Mouse (Mus musculus) layer of hippocampus, adult 18-20 months (tissue): ENCODE results near the gene Psg19. TPM values are rescaled to one million over a fixed set of nuclear protein-coding genes. Genes with fewer than 3 reads are reported as not detected.

Experiments
- DNase-seq, 2 experiments: peaks; one replicate each; pipeline ENCODE4 v3.0.0; 2022; ENCODE audit warnings: low spot score in 2 of 2
- total RNA-seq, 2 experiments: library from RNA; stranded (reverse); gene quantifications; 2 replicates each; pipeline ENCODE4 v1.2.3; 2021

Psg19 gene
- total RNA-seq, 2 experiments from 2014 or later, result not detected

DNA sequence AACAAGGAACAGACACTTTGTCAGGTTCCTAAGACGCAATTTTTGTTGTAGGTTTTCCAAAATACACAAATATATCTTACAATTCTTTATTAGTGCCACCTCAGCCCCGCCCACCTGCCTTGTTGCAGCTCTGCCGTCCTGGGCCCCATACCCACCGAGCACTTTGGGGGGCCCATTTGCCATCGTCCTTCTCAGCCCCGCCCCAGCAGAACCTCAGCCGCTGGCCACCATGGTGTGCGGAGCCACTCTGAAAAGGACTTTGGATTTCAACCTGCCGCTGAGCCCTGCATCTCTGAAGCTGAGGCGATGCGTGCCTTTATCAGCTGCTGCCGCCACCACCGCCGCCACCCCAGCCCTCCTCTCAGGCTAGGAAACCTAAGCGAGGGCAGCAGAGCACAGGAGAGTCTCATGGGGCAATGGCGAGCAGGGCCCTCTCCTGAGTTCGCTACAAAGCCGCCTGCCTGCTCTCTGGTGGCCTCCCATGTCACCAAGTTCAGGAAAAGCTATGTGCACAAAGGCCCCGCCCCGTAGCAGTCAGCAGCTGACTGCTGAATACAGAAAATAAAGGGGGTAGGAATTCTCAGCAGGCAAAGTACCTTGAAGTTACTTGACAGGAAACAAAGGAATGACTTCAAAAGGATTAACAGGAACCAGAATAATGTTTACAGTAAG is 52.0 kb downstream of the Psg19 start:
- no peak for DNase-seq

Other genes starting within 250 kb of the Psg19 start
- gene Psg27, start 231.2 kb downstream of the Psg19 start, total RNA-seq, result not detected
- not detected for gene Psg23, start 182.0 kb downstream of the Psg19 start, total RNA-seq
- not detected for gene Psg21, start 141.8 kb downstream of the Psg19 start, total RNA-seq
- not detected for gene Psg20, start 112.3 kb downstream of the Psg19 start, total RNA-seq
- gene Psg22, start 80.4 kb downstream of the Psg19 start, total RNA-seq, result not detected
- not detected for gene Psg17, start 23.1 kb upstream of the Psg19 start, total RNA-seq
- 1 to 10 TPM; 1.3 to 2.2 TPM for gene Mill2, start 41.4 kb upstream of the Psg19 start, total RNA-seq
- 10 to 100 TPM; 15.5 to 23.3 TPM for gene Pglyrp1, start 72.8 kb upstream of the Psg19 start, total RNA-seq
- 10 to 100 TPM; 10.4 to 10.9 TPM for gene Ccdc61, start 111.9 kb upstream of the Psg19 start, total RNA-seq
- 10 to 100 TPM; 76.3 to 79.4 TPM for gene Nova2, start 127.4 kb upstream of the Psg19 start, total RNA-seq
- gene Nanos2, start 188.9 kb upstream of the Psg19 start, total RNA-seq, result under 1 TPM; 0.20 to 0.40 TPM
- gene Mypop, start 192.7 kb upstream of the Psg19 start, total RNA-seq, result 10 to 100 TPM; 50.1 to 50.7 TPM
- 10 to 100 TPM; 53.8 to 57.2 TPM for gene Irf2bp1, start 205.5 kb upstream of the Psg19 start, total RNA-seq
- gene Foxa3, start 225.0 kb upstream of the Psg19 start, total RNA-seq, result not detected
- 100 to 1,000 TPM; 118 to 123 TPM for gene Sympk, start 225.9 kb upstream of the Psg19 start, total RNA-seq